Mouse (Mus musculus) cerebellum, postnatal 10 days (tissue): ENCODE measurements around the gene Nek8.

Experiments
- DNase-seq, 2 experiments: peaks; one replicate each; pipeline ENCODE4 v3.0.0; 2021; ENCODE audit warnings: mixed read lengths in 2 of 2

Gene Nek8

DNA sequence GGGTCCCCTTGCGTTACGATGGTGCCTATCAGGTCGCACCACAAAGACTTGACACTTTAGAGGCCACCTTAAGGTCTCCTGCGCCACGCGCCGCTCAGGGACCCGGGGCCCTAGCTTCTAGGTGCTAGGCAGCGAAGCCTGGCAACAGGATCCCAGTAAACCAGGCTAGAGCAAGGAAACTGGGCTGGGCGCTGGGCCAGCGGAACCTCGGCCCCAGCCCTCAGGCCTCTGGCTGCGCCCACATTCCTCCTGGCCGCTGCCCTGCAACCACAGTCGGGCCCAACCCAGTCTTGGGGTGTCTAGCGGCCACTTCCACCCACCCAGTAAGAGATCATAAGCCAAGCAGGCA, 10.7 kb downstream of the Nek8 start:
- peak in 1 of 2 experiments; percentile 69 for DNase-seq

- DNase-seq = peak; percentile 90 to 94
These were observed 11.3 kb downstream of the Nek8 start, which contains the start of gene Traf4 for GRCm38 (mm10) chr11:78164924-78165760. Gene Traf4 (minus strand): TSS chr11:78165589.

GRCm38 (mm10) chr11:78164604-78164923, 11.9 kb downstream of the Nek8 start:
- no peak for DNase-seq

DNA sequence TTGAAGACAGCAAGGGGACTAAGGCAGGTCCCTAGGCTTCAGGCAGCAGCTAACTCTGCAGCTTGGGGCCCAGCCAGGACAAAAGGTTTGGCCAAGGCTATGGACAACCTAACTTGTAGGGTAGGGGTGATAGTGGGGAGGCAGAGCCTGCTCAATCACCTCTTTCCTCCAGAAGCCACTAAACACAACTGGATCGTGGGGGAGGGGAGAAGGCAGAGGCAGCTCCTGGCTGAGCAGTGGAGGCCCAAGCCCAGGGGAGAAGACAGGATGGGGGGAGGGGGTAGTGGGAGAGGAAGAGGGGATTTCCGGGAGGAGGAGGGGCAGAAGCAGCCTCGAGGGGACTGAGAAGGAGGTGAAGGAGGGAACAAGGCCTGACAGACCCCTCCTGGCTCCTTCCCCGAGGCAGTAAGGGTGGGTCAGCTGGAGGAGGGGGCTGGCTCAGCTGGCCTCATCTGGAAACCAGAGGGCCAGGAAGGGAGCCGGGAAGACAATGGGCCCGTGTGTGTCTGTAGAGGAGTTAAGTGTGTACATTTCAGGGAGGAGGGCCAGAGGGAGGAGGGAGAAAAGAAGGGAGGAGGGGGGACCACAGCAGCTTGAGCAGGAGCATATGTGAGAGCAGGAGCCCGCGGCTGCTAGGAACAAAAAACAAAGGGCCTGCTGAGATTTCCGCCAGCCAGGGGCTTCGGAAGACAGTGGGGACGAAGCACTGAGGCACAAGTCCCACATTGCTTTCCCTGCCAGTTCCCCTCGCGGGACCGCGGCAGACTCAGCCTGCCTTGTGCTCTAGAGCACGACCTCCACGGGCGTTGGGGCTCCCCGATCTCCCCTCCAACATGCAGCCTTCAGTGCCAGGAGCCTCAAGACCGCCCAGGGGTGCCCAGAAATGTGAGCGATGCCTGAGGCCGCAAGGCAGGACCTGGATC, 12.5 kb downstream of the Nek8 start:
- peak; percentile 63 to 70 for DNase-seq

GRCm38 (mm10) chr11:78163045-78163444, 13.4 kb downstream of the Nek8 start:
- DNase-seq = no peak

- peak; percentile 81 to 85 for DNase-seq
These were observed 14.0 kb downstream of the Nek8 start for GRCm38 (mm10) chr11:78162504-78162903.

DNA sequence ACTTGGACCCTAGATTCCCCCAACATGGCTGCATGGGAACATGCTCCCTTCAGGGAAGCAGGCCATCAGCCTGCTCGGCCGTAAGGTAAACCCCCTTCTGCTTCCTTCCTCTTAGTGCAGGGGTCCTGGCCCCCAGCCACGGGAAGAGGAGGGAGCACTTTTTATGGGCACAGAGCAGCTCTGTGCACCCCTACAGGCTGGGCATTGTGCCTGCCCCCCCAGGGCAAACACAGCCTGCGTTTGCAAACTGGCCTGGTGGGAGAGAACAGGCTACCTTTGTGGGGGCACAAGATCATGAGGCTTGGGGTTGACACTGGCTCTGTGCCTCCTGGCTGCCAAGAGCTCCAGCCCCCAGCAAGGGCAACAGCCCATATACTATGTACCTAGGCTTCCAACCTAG, 14.5 kb downstream of the Nek8 start:
- DNase-seq = peak; percentile 65 to 78

DNA sequence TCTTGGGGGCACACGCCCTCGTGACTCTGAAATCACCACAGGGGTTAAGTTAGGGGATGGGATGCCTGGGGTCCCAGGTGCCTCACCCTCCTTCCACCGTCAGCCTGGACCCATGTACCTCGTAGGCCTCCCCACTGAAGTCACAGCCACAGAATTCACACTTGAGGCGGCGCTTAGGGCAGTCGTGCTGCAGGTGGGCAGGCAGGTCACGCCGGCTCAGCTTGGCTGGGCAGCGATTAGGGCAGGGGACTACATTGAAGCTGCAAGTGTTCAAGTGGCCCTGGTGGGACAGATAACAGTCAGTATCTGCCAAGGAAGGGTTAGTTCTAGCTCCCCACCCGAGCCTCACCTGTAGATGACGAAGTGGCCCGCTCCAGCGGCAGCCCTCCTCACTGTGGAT, 15.3 kb downstream of the Nek8 start:
- DNase-seq = no peak

- DNase-seq = no peak
These were observed 15.8 kb downstream of the Nek8 start for GRCm38 (mm10) chr11:78160675-78161074.

DNA sequence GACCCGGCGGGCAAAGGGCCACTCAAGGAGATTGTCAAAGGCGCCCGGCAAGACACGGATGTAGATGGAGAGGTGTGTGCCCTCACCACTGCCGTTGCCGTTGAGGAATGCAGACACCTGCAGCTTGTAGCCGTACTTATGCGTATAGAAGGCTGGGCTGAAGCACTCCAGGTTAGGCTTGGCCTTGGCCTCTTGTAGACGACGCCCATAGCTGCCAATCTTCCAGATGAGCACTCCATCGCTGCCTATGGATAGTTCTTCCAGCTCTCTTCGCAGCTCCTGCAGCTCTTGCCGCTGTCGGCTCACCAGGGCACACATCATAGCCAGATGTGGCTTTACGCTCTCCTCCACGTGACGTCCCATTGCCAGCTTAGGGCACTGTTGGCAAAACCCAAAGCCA, 16.3 kb downstream of the Nek8 start:
- no peak for DNase-seq

- DNase-seq = no peak
These were observed 16.9 kb downstream of the Nek8 start for GRCm38 (mm10) chr11:78159557-78159956.

DNA sequence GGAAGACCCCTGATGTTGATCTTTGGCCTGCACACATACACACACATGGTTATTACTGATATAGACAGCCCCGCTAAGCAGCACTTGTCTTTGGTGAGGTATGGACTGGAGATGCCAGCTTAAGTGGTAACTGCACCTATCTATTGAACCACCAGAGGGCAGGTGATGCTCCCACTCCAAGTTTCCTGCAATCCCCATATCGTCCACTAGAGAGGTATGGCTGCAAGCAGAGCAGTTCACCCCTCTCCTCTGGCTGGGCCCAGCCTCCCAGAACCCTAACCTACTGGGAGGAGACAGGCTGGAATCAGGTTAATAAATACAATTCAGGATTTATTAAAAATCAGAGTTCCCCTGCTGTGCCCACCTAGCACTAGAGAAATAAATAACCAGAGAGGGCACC, 17.4 kb downstream of the Nek8 start:
- peak; percentile 90 to 94 for DNase-seq

DNA sequence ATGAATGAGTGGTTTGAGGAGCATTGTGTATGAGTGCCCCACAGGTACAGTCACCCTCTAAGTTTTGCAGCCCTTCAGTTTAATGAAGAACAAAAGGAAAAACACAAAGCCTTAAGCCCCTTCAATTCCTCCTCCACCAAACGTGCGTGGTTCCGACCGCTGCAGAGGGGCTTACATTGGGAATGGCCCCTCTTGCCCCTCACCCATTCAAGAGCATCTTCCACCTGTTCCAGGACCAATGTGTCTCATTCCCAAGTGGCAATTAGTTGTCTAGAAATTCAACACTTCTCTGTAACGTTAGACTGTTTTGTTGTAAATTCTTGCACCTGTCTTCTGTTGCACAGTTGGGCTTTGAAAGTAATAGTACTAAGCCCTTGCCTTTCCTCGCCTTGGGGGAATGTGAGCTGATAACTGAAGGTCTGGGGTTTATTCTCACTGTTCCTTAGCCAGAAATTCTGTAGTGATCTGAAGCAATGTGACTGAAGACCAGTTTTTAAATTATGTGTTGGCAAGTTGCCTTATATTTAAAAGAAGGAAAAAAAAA, 20.2 kb downstream of the Nek8 start:
- DNase-seq = no peak

- DNase-seq = peak in 1 of 2 experiments; percentile 47
These were observed 20.8 kb downstream of the Nek8 start for GRCm38 (mm10) chr11:78155674-78156073.

DNA sequence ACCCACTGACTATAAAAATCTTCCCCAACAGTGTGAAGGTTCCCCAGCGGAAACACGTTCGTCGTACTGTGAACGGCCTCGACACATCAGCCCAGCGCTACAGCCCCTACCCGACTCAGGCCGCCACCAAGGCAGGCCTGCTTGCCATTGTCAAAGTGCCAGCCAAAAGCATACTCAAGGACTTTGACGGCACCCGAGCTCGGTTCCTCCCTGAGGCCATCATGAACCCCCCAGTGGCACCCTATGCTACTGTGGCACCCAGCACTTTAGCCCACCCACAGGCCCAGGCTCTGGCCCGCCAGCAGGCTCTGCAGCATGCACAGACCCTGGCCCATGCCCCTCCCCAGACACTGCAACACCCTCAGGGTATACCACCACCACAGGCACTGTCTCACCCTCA, 22.7 kb downstream of the Nek8 start:
- peak; percentile 40 to 50 for DNase-seq

DNA sequence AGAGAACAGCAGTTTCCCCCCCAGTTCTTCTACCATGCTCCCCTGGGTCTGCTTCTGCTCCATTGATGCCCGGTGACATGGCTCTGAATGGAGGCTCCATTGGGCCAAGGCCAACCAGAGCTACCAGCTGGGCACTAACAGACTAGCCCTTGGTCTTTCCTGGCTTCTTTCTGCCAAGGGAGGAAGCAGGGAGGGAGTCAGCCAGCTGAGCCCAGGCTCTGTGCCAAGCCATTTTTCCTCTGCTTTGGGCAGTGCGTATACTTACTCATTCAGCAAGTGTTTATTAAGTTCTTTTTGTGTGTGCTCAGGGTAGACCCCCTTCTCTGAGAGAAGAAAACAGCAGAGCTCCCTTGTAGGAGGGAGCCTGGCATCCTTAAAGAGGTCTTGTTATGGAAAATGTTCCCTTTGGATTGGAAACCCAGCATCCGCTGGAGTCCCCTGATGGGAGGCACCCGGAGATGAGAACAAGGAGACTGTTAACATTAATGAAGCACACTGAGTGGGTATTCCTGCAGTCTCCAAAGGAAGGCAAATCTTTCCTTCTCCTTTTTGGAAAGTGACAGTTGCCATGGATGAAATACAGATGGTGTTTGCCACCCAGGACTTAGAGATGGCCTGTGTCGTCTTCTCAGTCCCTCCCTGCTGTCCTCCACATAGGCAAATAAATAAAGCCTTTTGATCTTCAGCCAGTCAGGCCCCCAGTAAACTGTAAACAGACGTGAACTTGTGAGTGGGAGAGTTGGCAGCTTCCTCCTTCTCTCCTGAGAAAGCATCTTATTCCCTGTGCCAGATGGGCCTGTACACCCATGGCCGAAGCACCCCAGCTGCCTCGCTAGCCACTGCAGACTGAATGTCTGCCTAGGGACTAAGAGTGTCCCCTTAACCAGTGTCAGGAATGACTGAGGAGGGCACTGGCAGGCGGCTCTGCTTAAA, 23.9 kb downstream of the Nek8 start:
- peak; percentile 94 to 96 for DNase-seq

DNA sequence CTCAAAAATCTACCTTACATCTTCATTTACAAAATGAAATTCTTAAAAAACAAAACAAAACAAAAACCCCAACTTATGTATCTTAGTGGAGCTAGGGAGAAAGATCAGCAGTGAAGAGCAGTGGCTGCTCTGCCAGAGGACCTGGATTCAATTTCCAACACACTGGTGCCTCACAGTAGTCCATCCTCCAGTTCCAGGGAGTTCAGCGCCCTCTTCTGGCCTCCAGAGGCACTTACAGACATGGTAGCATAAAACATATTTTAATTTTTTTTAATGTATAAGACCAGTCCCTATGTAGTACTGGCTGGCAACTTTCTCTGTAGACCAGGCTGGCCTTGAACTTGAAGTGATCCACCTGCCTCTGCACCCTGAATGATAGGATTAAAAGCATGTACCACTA, 25.3 kb downstream of the Nek8 start:
- DNase-seq = peak; percentile 45 to 48

- DNase-seq = no peak
These were observed 29.6 kb downstream of the Nek8 start for GRCm38 (mm10) chr11:78146707-78147543.

- DNase-seq = no peak
These were observed 30.3 kb downstream of the Nek8 start for GRCm38 (mm10) chr11:78146168-78146567.

- no peak for DNase-seq
These were observed 33.0 kb downstream of the Nek8 start for GRCm38 (mm10) chr11:78143520-78143919.

DNA sequence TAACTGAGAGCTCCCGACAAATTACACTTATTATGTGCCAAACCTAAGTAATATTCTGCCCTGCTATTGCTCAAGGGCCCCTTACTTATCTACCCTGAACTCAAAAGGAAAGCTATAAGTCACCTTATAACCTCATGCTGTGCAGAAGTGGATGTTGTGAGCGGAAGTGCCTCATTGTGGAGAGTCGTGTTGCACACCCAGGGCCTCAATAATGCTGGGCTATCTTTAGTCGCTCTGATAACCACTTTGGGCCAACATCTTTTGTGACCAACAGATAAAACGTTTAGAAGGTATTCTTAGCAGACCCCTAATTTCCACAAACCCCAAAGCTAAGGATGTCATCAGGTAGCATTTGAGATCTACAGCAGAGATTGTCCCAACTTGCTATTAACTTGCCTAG, 35.8 kb downstream of the Nek8 start:
- no peak for DNase-seq

- DNase-seq = no peak
These were observed 38.5 kb downstream of the Nek8 start for GRCm38 (mm10) chr11:78138023-78138422.
